Mouse (Mus musculus): Measurements from ENCODE around the gene Bcorl1. TPM values are rescaled to one million over a fixed set of nuclear protein-coding genes. Genes with fewer than 3 reads are reported as not detected.

Gene Bcorl1
- polyA plus RNA-seq (2017; shearing (Covaris generic)): 2.8 TPM

DNA sequence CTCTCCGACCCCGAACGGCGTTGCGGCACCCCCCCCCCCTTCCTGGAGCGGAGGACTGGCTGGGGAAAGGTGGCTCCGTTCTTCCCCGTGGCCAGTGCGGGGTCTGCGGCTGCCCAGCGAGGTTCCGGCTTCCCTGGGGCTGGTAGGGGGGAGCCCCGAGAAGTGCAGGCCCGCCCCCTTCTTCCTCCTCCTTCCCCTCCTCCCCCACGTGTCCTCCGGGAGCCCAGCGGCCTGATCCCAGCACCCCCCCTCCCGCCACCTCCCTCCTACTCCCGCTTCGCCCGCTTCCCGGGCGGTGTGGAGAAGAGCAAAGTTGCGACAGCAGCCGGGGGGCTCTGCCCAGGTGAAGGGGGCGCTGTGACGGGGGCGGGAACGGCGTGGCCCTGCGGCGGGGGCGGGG lies at the start of gene Bcorl1:
Gene Bcorl1 (plus strand): TSS at position 218 of the 400 bp plus-strand sequence.

Other genes starting within 250 kb of the Bcorl1 start
- gene Xpnpep2, start 232.6 kb upstream of the Bcorl1 start, polyA plus RNA-seq (2017; shearing (Covaris generic)): 0.42 TPM
- gene Sash3, start 194.9 kb upstream of the Bcorl1 start, polyA plus RNA-seq (2017; shearing (Covaris generic)): 503 TPM
- 26.2 TPM for gene Zdhhc9, start 132.5 kb upstream of the Bcorl1 start, polyA plus RNA-seq (2017; shearing (Covaris generic))
- 26.9 TPM for gene Utp14a, start 84.5 kb upstream of the Bcorl1 start, polyA plus RNA-seq (2017; shearing (Covaris generic))
- 29.2 TPM for gene Elf4, start 121.8 kb downstream of the Bcorl1 start, polyA plus RNA-seq (2017; shearing (Covaris generic))
- 51.4 TPM for gene Aifm1, start 172.2 kb downstream of the Bcorl1 start, polyA plus RNA-seq (2017; shearing (Covaris generic))
- 0.24 TPM for gene Rab33a, start 177.9 kb downstream of the Bcorl1 start, polyA plus RNA-seq (2017; shearing (Covaris generic))